Mouse (Mus musculus) megakaryocyte, embryonic 14.5 days (primary cell): ENCODE data around the gene Papss1.

Source experiments
- FLI1 ChIP-seq: IDR thresholded peaks from 2 replicates; pipeline ENCODE4 v1.6.1; 2012; ENCODE audit warnings: low read length, inconsistent platforms, mixed read lengths
- GATA1 ChIP-seq: IDR thresholded peaks from 3 replicates; pipeline ENCODE4 v1.6.1; 2012; ENCODE audit warnings: mixed read lengths, low read length, inconsistent platforms, borderline replicate concordance

DNA sequence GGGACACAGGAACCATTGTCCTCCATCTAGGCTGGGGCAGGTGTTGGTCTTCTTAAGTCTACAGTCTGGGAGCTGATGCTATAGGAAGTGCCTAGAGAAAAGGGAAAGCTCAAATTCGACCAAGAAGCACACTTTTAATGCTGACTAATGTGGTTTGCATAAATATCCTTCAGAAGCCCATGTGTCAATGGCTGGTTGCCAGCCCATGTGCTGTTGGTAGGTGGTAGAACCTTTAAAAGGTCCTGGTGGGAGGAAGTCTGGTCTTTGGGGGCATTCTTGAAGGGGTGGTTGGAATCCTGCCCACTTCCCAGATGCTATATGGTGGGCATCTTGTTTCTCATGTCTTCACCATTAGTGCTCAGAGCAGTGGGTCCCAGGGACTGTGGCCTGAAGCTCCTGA is 5.9 kb downstream of the Papss1 start:
- TF ChIP-seq GATA1, result no peak
- TF ChIP-seq FLI1, result no peak
